17 mouse cellular contexts compared by ENCODE assay signal in the genomic region with DNA sequence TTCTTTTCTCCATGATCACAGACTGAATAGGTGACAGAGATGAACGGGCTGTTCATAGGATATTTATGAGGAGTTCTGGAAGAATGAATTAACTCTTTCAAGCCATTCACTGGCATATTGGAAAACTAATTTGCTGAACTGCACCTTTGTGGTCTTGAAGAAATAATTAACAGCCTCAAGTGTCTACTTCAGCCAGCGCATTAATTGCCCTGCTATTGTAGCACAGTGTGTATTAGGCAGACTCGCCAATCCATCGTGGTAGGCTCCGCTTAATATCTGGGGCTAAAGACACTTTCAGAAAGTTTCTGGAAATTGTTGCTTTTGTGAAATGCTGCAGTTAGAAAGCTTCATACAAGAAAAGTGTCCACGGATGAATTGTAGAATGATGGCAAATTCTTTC.
"Had no signal": no experiment of that assay in that cellular context is flagged by ENCODE, and none has a peak within 500 bp of the region (broad histone marks: within the 10 kb centered on the region; RNA-seq: fewer than 3 reads in every experiment).

No protein-coding gene starts in this region.

- ATAC-seq: lung, postnatal 0 days; midbrain, embryonic 13.5 days; midbrain, embryonic 15.5 days had no signal

- H3K27ac ChIP-seq: lung, embryonic 15.5 days; macrophage; midbrain, embryonic 13.5 days; midbrain, embryonic 15.5 days; neural tube, embryonic 12.5 days; stomach, embryonic 15.5 days; stomach, postnatal 0 days had no signal

- H3K27me3 ChIP-seq: lung, embryonic 15.5 days; megakaryocyte, embryonic 14.5 days; midbrain, embryonic 13.5 days; midbrain, embryonic 15.5 days; neural tube, embryonic 12.5 days; stomach, embryonic 15.5 days had no signal

- DNase-seq: lung, adult 2 months; lung, postnatal 14 days; lung, postnatal 36 days; right cerebral cortex, postnatal 14 days; thymus, adult 2 months; thymus, postnatal 25 days; thymus, postnatal 4 days had no signal

- H3K4me1 ChIP-seq: lung, embryonic 15.5 days; midbrain, embryonic 13.5 days; midbrain, embryonic 15.5 days; neural tube, embryonic 12.5 days; stomach, embryonic 15.5 days had no signal

- H3K9me3 ChIP-seq: lung, embryonic 15.5 days; megakaryocyte, embryonic 14.5 days; midbrain, embryonic 13.5 days; midbrain, embryonic 15.5 days; neural tube, embryonic 12.5 days; stomach, embryonic 15.5 days had no signal

- H3K4me3 ChIP-seq: lung, embryonic 15.5 days; megakaryocyte, embryonic 14.5 days; midbrain, embryonic 13.5 days; midbrain, embryonic 15.5 days; neural tube, embryonic 12.5 days; stomach, embryonic 15.5 days had no signal

- H3K4me2 ChIP-seq: lung, embryonic 15.5 days; midbrain, embryonic 11.5 days; midbrain, embryonic 13.5 days; midbrain, embryonic 15.5 days; neural tube, embryonic 12.5 days; stomach, embryonic 15.5 days had no signal

- H3K9ac ChIP-seq: lung, embryonic 15.5 days; midbrain, embryonic 13.5 days; midbrain, embryonic 15.5 days; neural tube, embryonic 12.5 days; stomach, embryonic 15.5 days had no signal

- H3K36me3 ChIP-seq: lung, embryonic 15.5 days; midbrain, embryonic 15.5 days; neural tube, embryonic 12.5 days; stomach, embryonic 15.5 days had no signal
